Mouse (Mus musculus) megakaryocyte, embryonic 14.5 days (primary cell): Measurements from ENCODE around the gene Iqsec2.

ENCODE experiments used
- FLI1 ChIP-seq: IDR thresholded peaks from 2 replicates; pipeline ENCODE4 v1.6.1; 2012; ENCODE audit warnings: low read length, inconsistent platforms, mixed read lengths
- GATA1 ChIP-seq: IDR thresholded peaks from 3 replicates; pipeline ENCODE4 v1.6.1; 2012; ENCODE audit warnings: mixed read lengths, low read length, inconsistent platforms, borderline replicate concordance

GRCm38 (mm10) chrX:152234125-152234524 lies 90.1 kb downstream of the Iqsec2 start:
- no peak for TF ChIP-seq GATA1
- TF ChIP-seq FLI1: no peak
